Mouse (Mus musculus): ENCODE measurements around the gene Dbi.
A peak's percentile ranks its signal among the peaks of the same experiment; 100 is the strongest.

The Dbi gene

GRCm38 (mm10) chr1:120120969-120121811, at the start of gene Dbi, which contains the start of gene 3110009E18Rik:
Dbi (minus strand) TSS chr1:120121078.
3110009E18Rik (plus strand) TSS chr1:120121187.
- DNase-seq (ENCODE audit: low spot score) = peak; percentile 99

GRCm38 (mm10) chr1:120170307-120170706, 49.4 kb upstream of the Dbi start:
- no peak for DNase-seq (ENCODE audit: low spot score)

DNA sequence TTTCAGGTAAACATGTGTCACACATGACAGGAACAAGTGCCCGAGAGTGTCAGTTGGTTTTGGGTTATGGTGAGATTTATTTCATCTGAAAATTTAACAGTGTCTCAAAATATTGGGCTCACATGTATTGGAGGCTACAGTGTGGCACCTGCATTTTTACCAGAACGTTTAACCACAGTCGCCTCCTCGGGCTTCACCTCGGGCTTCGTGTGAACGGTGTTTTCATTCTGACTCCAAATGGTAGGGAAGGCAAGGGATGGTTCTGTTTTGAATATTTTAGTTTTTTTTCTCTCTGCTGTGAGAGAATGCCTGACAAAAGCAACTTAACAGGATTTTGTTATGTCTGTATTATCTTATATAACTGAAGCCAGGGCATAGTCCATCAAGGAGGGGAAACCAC, 47.8 kb upstream of the Dbi start:
- no peak for DNase-seq (ENCODE audit: low spot score)

DNA sequence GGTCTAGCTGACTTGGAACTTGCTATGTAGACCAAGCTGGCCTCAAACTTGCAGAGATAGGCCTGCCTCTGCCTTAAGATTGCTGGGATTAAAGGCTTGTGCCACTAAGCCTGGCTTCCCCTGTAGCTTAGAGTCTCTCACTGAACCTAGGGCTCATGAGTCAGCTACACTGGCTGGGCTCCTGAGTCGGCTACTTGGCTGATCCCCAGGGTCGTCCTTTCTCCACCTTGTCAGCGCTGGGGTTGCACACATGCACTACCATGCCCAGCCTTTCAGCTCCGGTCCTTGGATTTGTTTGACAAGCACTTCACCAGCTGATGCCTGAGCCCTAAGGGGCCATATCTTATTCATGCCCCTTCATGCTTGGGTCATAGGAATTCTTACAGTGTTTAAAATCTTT, 47.1 kb upstream of the Dbi start:
- DNase-seq (ENCODE audit: low spot score) = no peak

- no peak for DNase-seq (ENCODE audit: low spot score)
These were observed 41.7 kb upstream of the Dbi start for GRCm38 (mm10) chr1:120162616-120163015.

GRCm38 (mm10) chr1:120161502-120161901, 40.6 kb upstream of the Dbi start:
- DNase-seq (ENCODE audit: low spot score) = no peak

DNA sequence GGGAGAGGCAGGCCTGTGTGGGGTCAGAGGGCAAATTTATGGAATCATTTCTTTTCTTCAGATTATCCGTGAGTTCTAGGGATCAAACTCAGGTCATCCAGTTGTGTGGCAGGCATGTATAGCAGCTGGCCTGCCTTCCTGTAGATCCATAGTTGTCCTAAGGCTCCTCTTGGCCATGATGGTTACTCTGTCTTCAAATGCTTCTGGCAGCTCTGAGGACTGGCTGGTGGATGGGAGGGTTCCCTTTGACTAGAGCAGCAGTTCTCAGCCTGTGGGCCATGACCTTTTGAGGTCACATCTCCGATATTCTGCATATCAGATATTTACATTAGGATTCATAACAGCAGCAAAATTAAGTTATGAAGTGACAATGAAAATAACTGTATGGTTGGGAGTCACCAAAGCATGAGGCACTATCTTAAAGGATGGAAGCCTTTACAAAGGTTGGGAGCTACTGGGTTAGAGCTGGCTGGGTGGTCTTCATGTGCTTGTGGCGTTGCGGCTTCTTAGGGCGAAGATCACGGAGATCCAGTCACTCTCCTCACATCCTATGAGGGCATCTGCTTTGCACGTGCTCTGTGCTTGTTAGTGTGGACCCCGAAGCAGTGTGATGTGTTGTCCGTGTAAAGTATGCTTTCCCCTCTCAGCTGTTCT, 37.7 kb upstream of the Dbi start:
- no peak for DNase-seq (ENCODE audit: low spot score)

DNA sequence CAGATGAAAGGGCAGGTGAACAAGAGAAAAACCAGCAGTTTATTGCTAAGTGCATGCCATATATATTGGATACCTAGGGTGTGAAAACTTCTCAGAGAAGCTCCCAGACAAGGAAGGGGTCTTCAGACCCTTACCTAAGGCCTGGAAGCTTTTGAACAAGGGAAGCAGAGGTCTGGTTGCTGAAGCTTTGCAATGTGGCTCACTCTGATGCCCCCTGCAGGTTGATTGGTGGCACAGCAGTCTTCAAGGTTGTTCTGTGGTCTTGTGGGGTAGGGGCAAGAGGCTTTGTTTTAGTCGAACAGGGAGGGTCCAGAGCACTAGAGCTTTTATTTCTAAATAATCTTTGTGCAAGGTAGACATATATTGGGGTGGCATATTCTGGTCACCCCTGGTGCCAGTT, 34.4 kb upstream of the Dbi start:
- no peak for DNase-seq (ENCODE audit: low spot score)

- DNase-seq (ENCODE audit: low spot score) = no peak
These were observed 33.4 kb upstream of the Dbi start for GRCm38 (mm10) chr1:120154232-120154631.

DNA sequence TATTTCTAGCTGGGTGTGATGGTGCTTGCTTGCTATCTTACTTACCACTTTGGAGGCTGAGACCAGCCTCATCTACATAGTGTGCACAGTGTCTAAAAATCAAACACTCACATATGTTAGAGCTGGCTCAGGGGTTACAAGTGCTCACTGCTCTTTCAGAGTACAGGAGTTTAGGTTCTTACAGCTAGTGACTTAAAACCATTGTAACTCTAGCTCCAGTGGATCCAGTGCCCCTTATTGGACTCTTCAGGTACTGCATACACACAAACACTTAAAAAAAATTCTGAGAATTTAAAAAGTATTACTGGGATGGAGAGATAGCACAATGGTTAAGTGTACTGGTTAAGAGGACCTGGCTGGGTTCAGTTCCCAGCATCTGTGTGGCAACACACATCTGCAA, 26.1 kb upstream of the Dbi start:
- no peak for DNase-seq (ENCODE audit: low spot score)

GRCm38 (mm10) chr1:120145527-120146216, 24.8 kb upstream of the Dbi start:
- no peak for DNase-seq (ENCODE audit: low spot score)

GRCm38 (mm10) chr1:120142551-120142950, 21.7 kb upstream of the Dbi start:
- no peak for DNase-seq (ENCODE audit: low spot score)

- DNase-seq (ENCODE audit: low spot score) = no peak
These were observed 19.3 kb upstream of the Dbi start for GRCm38 (mm10) chr1:120140144-120140693.

GRCm38 (mm10) chr1:120138923-120139540, 18.2 kb upstream of the Dbi start:
- no peak for DNase-seq (ENCODE audit: low spot score)

DNA sequence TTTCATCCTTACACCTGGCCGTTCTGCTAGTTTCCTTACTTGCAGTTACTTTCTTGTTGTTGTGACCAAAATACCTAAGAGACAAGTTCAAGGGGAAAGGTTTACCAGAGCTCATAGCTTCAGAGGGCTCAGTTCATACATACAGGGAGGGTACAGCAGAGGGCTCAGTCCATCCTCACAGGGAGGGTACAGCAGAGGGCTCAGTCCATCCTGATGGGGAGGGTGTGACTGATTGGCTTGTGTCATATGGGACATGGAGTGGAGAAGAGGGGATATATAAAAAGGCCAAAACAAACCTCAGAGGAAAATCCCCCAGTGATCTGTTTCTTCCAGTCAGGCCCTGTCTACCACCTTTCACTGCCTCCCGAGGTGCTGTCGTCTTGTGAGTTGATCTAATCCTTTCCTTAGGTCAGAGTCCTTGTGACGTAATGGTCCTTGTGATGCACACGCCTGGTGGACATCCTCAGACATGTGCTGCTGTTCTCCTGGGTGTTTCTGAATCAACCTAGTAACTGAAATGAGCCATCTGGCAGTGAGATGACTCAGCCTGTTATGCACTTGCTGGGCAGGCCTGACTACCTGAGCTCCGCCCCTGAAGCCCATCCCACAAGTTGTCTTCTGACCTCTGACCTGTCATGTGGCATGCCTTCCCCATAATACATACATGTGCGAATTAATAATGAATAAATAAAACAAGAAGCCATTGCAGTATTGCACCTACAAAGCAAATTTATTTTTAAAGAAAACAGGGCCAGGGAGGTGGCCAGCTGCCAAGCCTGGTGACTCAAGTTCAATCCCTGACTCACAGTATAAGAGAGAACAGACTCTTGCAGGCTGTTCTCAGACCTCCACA, 15.3 kb upstream of the Dbi start:
- DNase-seq (ENCODE audit: low spot score) = no peak

DNA sequence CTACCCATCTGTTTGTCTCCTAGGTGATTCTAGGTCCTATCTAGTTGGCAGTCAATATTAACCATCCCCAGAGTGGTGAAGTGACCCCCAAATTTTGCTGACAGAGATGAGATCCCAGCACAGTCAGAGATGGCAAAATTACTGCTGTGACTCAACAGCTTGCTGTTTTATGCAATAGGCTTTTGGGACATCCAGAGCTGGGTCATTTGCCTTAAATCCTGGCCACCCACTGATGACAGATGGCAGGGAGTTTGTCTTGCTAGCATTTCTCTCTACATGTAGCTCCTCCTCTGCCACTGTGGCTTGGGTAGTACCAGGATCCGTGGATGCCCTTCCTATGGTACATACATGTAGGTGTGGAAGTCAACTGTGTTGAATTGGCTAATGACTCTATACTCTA, 11.5 kb upstream of the Dbi start:
- no peak for DNase-seq (ENCODE audit: low spot score)

- no peak for DNase-seq (ENCODE audit: low spot score)
These were observed 5.4 kb upstream of the Dbi start for GRCm38 (mm10) chr1:120126318-120126717.

- DNase-seq (ENCODE audit: low spot score) = no peak
These were observed 4.6 kb upstream of the Dbi start for GRCm38 (mm10) chr1:120125471-120125870.

GRCm38 (mm10) chr1:120124839-120125238, 4.0 kb upstream of the Dbi start:
- peak; percentile 71 for DNase-seq (ENCODE audit: low spot score)

GRCm38 (mm10) chr1:120122634-120123383, 1.9 kb upstream of the Dbi start:
- no peak for DNase-seq (ENCODE audit: low spot score)

Data from testis, postnatal 14 days (tissue).